Mouse (Mus musculus) embryonic facial prominence, embryonic 11.5 days (tissue): ENCODE data around the gene Slc7a5. TPM values are rescaled to one million over a fixed set of nuclear protein-coding genes. Genes with fewer than 3 reads are reported as not detected.

Experiments used
- ATAC-seq: fragments of 200-750 bp; cut with Nextera tagmentation; replicated peaks from 2 replicates; pipeline ENCODE4 v1.8.0; 2017; ENCODE audit warnings: low read depth; ENCODE audit not compliant: insufficient number of reproducible peaks, low FRiP score, low TSS enrichment
- DNase-seq: peaks from one replicate; pipeline ENCODE4 v3.0.0-alpha.2; 2015; ENCODE audit warnings: low spot score
- H3K27ac ChIP-seq: fragments of 300-500 bp; sonication (generic); replicated peaks from 2 replicates; pipeline ENCODE4 v1.5.1; 2014; ENCODE audit warnings: mild to moderate bottlenecking, low read depth, low read length, control low read depth
- H3K27me3 ChIP-seq: fragments of 300-500 bp; sonication (generic); 2 replicates; pipeline ENCODE4 v1.6.1; 2014; ENCODE audit warnings: mild to moderate bottlenecking, low read length, moderate library complexity, mixed read lengths; ENCODE audit not compliant: control insufficient read depth, insufficient read depth
- H3K36me3 ChIP-seq: fragments of 300-500 bp; sonication (generic); replicated peaks from 2 replicates; pipeline ENCODE4 v1.6.1; 2014; ENCODE audit warnings: low read depth, mild to moderate bottlenecking, low read length, moderate library complexity, mixed read lengths; ENCODE audit not compliant: control insufficient read depth, insufficient read depth
- H3K4me1 ChIP-seq: fragments of 300-500 bp; sonication (generic); 2 replicates; pipeline ENCODE4 v1.6.1; 2014; ENCODE audit warnings: low read length, mixed read lengths; ENCODE audit not compliant: control insufficient read depth, insufficient read depth
- H3K4me2 ChIP-seq: fragments of 300-500 bp; sonication (generic); 2 replicates; pipeline ENCODE4 v1.6.1; 2014; ENCODE audit warnings: low read depth, mild to moderate bottlenecking, control low read depth, low read length, moderate library complexity
- H3K4me3 ChIP-seq: fragments of 300-500 bp; sonication (generic); 2 replicates; pipeline ENCODE4 v1.5.1; 2014; ENCODE audit warnings: low read depth, low read length, control low read depth
- H3K9ac ChIP-seq: fragments of 300-500 bp; sonication (generic); replicated peaks from 2 replicates; pipeline ENCODE4 v1.6.1; 2014; ENCODE audit warnings: mild to moderate bottlenecking, control low read depth, low read length
- H3K9me3 ChIP-seq: fragments of 300-500 bp; sonication (generic); replicated peaks from 2 replicates; pipeline ENCODE4 v1.6.1; 2016; ENCODE audit warnings: mild to moderate bottlenecking, low read length, inconsistent platforms, mixed read lengths; ENCODE audit not compliant: control insufficient read depth
- whole genome bisulfite sequencing: fragments of 180-500 bp; shearing (Covaris S2); extraction: QIAGEN DNeasy Blood & Tissue Kit; methylation state at CpG from one replicate; pipeline ENCODE4 v1.1.7; 2014; 5-methylcytosine and 5-hydroxymethylcytosine counted together
- polyA plus RNA-seq: library from polyadenylated mRNA; unstranded; fragments of >200 nt; fragmentation: Nextera tagmentation; extraction: Ambion mirVana; gene quantifications from 2 replicates; pipeline ENCODE4 v1.2.1, GENCODE M21; 2014

Gene Slc7a5
- polyA plus RNA-seq, 1 experiment from 2014 or later = 17.7 TPM

DNA sequence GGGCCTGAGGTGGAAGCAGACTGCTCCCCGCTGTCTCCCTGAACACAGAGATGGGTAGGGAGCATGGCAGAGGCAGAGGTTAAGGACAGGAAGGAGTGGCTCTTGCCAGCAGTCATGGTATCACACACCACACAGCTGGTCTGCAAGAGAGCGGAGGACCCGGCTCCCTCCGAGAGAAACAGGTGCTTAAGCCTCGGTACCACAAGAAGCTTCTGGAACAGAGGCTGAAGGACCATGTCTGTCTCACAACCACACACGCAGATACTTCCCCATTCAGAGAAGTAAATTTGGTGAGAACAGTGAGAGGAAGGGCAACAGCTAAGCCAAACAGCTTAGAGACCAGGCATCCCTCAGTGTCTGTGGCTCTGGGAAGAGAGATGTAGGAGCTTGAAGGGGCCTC, 3.9 kb upstream of the Slc7a5 start:
- Histone ChIP-seq H3K9ac (no peak overlapping the region), H3K27me3 (no peaks in the 10 kb centered on the region; the same call in 1 of the 2 replicates), H3K36me3 (no peaks in the 10 kb centered on the region), H3K4me1 (no peaks in the 10 kb centered on the region; the same call in 1 of the 2 replicates), H3K27ac (no peak overlapping the region), H3K9me3 (no peaks in the 10 kb centered on the region), H3K4me3 (no peak overlapping the region), H3K4me2 (no peak overlapping the region)
- ATAC-seq = no peak
- 87% methylated on average over 6 of the region's 6 CpGs for WGBS
- no peak for DNase-seq

DNA sequence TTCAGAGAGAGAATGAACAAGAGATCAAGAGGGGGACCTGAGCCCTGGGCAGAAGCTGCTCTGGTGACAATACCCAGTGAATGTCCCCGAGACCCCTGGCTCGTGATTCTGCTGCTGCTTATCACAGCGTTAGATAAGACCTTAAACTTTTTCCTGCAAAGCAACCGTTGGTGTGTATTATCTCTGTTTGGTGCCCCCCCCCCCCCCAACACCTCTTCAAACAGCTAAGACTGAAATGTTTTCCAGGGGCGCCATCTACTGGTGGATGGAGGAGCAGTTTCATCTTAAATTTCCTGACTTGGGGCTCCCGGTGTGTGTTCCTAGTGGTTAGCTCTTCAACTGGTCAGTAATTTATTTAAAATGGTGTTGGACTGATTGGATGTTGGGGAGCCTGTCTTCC, 2.2 kb upstream of the Slc7a5 start:
- no peak overlapping the region for H3K27ac ChIP-seq
- no peaks in the 10 kb centered on the region for H3K36me3 ChIP-seq
- no peak overlapping the region for H3K4me2 ChIP-seq
- no peak overlapping the region for H3K9ac ChIP-seq
- DNase-seq = peak; percentile 81
- H3K9me3 ChIP-seq = no peaks in the 10 kb centered on the region
- peaks cover 2% of the 10 kb centered on the region; the same call in 1 of the 2 replicates for H3K4me1 ChIP-seq
- no peaks in the 10 kb centered on the region; the same call in 1 of the 2 replicates for H3K27me3 ChIP-seq
- no peak overlapping the region for H3K4me3 ChIP-seq
- ATAC-seq = no peak
- WGBS = 11% methylated on average over 6 of the region's 6 CpGs

DNA sequence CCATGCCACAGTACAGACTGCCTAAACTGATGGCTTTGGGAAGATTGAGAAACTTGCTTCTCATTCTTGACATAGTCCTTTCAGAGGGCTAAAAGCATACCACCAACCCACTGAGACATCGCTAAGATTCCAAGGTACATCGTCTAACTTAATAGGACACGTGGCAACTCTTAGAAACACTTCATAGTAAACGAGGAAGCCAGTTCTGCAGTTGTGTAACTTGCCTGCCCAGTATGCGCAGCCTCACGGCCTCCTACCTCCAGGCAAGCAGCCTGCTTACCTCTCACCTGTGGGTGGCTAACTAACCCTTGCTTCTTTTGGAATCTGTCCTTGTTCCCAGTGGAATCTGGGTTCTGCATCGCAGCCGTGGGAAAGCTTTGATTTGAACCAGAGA, 1.7 kb upstream of the Slc7a5 start:
- no peak overlapping the region for H3K27ac ChIP-seq
- WGBS = 64% methylated on average over 8 of the region's 8 CpGs

DNA sequence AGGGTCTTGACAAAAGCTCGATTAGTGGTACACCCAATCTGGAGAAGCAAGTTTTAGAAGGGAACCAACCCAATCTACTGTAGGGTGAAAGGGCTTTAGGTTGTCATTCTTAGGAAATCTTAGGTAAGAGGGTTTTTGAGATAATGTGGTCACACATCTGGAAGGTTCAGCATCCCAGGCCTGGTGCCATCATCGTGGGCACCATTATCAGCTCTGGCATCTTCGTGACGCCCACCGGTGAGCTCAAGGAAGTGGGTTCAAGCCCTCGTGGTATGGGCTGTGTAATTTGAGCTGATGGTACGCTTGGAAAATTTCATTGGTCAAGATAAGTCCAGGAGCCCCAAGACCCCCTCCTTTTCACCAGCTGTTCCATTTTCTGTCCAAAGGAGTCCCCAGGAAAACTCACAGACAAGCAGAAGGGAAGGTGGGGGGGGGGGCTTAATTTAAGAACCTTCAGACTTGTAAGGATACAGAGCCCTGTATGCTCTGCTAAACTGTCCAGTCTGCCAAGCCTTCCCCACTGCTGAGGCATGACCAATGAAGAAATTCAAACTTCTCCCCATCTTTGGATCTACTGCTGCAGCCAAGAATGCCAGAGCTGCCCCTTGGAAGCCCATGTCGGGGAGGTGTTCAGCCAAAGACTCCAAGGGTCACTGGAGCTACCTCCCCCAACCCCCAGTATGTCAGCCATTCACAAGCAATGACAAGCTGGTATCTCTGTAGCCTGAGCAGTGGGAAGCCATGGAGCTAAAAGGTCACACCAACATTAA, 1.1 kb upstream of the Slc7a5 start:
- DNase-seq (no peak), ATAC-seq (no peak)
- H3K4me3 ChIP-seq = no peak overlapping the region
- no peaks in the 10 kb centered on the region; the same call in 1 of the 2 replicates for H3K27me3 ChIP-seq
- no peaks in the 10 kb centered on the region for H3K36me3 ChIP-seq
- no peaks in the 10 kb centered on the region for H3K9me3 ChIP-seq
- peaks cover 2% of the 10 kb centered on the region; the same call in 1 of the 2 replicates for H3K4me1 ChIP-seq
- H3K27ac ChIP-seq = no peak overlapping the region
- WGBS = 53% methylated on average over 8 of the region's 8 CpGs
- H3K4me2 ChIP-seq = no peak overlapping the region
- no peak overlapping the region for H3K9ac ChIP-seq

More for the DNA sequence above, 1.7 kb upstream of the Slc7a5 start:
- Histone ChIP-seq H3K4me3 (no peak overlapping the region), H3K4me2 (no peak overlapping the region), H3K9me3 (no peaks in the 10 kb centered on the region), H3K27me3 (no peaks in the 10 kb centered on the region; the same call in 1 of the 2 replicates), H3K9ac (no peak overlapping the region), H3K4me1 (peaks cover 2% of the 10 kb centered on the region; the same call in 1 of the 2 replicates), H3K36me3 (no peaks in the 10 kb centered on the region)
- no peak for ATAC-seq
- no peak for DNase-seq

DNA sequence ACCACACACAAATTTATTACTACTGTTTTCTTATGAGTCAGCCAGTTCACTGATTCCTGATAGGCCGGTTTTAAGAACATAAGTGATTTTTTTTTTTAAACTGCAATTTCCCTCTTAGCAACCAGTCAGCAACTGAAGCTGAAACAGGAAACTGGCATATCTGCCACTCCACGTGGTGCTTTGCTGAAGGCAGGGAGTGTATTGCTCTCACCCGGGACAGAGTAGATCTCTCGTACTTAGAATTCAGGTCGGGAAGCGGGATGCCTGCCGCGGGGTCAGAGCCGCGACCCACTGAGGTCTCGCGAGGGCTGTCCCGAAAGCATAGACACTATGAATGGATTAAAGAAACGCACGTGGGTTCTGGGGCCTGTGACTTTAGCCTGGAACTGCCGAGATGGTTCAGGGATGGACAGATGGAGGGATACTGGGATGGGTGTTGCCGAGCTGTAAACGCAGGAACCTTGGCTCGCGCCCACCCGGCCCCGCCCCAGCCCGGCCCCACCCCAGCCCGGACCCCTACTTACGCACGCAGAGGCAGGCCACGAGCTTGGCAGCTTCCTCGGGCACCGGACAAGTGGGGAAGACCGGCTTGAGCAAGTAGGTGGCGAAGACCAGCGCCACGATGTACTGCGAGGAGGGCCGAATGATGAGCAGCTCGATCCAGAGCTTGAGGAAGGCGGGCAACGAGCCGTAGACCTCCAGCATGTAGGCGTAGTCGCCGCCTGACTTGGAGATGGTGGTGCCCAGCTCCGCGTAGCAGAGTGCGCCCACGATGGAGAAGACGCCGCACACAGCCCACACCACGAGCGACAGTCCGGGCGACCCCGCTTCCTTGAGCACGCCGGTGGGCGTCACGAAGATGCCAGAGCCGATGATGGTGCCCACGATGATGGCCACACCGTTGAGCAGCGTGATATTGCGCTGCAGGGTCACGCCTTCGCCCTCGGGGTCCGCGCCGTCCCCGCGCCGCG, 667 bp downstream of the Slc7a5 start:
- H3K27ac ChIP-seq = no peak overlapping the region
- peaks cover 5% of the 10 kb centered on the region for H3K4me1 ChIP-seq
- H3K27me3 ChIP-seq = no peaks in the 10 kb centered on the region; the same call in 1 of the 2 replicates
- H3K4me2 ChIP-seq = peak overlapping the region; percentile 97
- no peaks in the 10 kb centered on the region for H3K36me3 ChIP-seq
- under 1% methylated on average over 72 of the region's 72 CpGs for WGBS
- H3K9ac ChIP-seq = peak overlapping the region; percentile 71
- ATAC-seq = peak; percentile 66; the same call in 1 of the 2 replicates
- peak; percentile 60 for DNase-seq
- H3K4me3 ChIP-seq = peak overlapping the region; percentile 67
- H3K9me3 ChIP-seq = no peaks in the 10 kb centered on the region; the same call in 1 of the 2 replicates

DNA sequence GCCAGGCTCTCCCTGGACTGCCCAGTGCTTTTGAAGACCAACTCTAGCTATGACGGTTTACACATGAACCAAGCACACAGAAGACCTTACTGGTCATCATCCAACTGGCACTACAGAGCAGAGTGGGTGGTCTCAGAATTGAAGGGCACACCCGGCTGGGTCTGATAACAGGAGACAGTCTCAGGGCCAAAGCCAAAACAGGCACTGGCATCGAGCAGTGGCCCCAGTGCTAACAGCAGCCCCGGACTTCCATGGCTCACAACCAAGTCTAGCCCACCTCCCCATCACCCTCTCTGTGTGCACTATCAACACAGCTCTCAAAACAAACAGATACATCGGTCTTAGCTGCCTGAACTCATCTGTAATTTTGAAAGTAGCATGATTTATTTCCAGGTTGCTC, 1.6 kb downstream of the Slc7a5 start:
- H3K27me3 ChIP-seq = no peaks in the 10 kb centered on the region; the same call in 1 of the 2 replicates
- H3K9ac ChIP-seq = peak overlapping the region; percentile 27; the same call in 1 of the 2 replicates
- H3K9me3 ChIP-seq = no peaks in the 10 kb centered on the region; the same call in 1 of the 2 replicates
- no peak for ATAC-seq
- H3K4me3 ChIP-seq = peak overlapping the region; percentile 67; the same call in 1 of the 2 replicates
- WGBS = 34% methylated on average over 5 of the region's 5 CpGs
- no peak overlapping the region for H3K27ac ChIP-seq
- DNase-seq = no peak
- peak overlapping the region; percentile 97 for H3K4me2 ChIP-seq
- peaks cover 6% of the 10 kb centered on the region for H3K4me1 ChIP-seq
- H3K36me3 ChIP-seq = no peaks in the 10 kb centered on the region

DNA sequence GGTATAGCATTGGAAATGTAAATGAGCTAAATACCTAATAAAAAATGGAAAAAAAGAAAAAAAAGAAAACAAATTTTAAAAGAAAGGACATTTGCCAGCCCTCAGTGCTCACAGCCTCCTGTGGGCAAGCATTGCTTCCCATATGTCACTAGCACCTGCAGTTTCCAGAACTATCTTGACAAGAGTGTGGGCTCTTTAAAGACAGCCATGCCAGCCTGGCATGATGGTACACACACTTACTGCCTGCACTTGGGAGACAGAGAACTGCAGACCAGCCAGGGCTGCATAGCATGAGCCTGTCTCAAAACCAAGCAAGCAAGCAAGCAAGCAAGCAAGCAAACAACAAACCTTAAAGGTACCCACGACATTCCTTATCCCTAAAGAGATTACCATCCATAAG, 2.1 kb downstream of the Slc7a5 start:
- Histone ChIP-seq H3K4me3 (0 out of 2 replicates have a peak overlapping the region, but pooled peaks have one; percentile 67), H3K36me3 (no peaks in the 10 kb centered on the region), H3K4me2 (no peak overlapping the region), H3K27ac (no peak overlapping the region), H3K9me3 (no peaks in the 10 kb centered on the region; the same call in 1 of the 2 replicates), H3K4me1 (peaks cover 6% of the 10 kb centered on the region), H3K9ac (no peak overlapping the region), H3K27me3 (no peaks in the 10 kb centered on the region; the same call in 1 of the 2 replicates)
- WGBS = 56% methylated on average over 1 of the region's 1 CpGs
- no peak for DNase-seq
- no peak for ATAC-seq
